Mouse (Mus musculus) hindbrain, embryonic 14.5 days (tissue): ENCODE results near the gene Pbx1. TPM values are rescaled to one million over a fixed set of nuclear protein-coding genes. Genes with fewer than 3 reads are reported as not detected.

Experiments used
- ATAC-seq: fragments of 200-750 bp; cut with Nextera tagmentation; 2 replicates; pipeline ENCODE4 v1.8.0; 2017; ENCODE audit warnings: moderate number of reproducible peaks, mild to moderate bottlenecking, moderate TSS enrichment, moderate library complexity; ENCODE audit not compliant: low FRiP score
- DNase-seq: peaks from one replicate; pipeline ENCODE4 v3.0.0-alpha.2; 2015; ENCODE audit warnings: low spot score
- H3K27ac ChIP-seq: fragments of 300-500 bp; sonication (generic); 2 replicates; pipeline ENCODE4 v1.5.1; 2014; ENCODE audit warnings: mild to moderate bottlenecking, moderate library complexity
- H3K27me3 ChIP-seq: fragments of 300-500 bp; sonication (generic); 2 replicates; pipeline ENCODE4 v1.6.1; 2014; ENCODE audit warnings: mild to moderate bottlenecking, low read length, mixed read lengths; ENCODE audit not compliant: control insufficient read depth, insufficient read depth
- H3K36me3 ChIP-seq: fragments of 300-500 bp; sonication (generic); replicated peaks from 2 replicates; pipeline ENCODE4 v1.6.1; 2014; ENCODE audit not compliant: control insufficient read depth, insufficient read depth
- H3K4me1 ChIP-seq: fragments of 300-500 bp; sonication (generic); replicated peaks from 2 replicates; pipeline ENCODE4 v1.6.1; 2014; ENCODE audit warnings: antibody characterized with exemption, low read length, mixed read lengths; ENCODE audit not compliant: control insufficient read depth, insufficient read depth
- H3K4me2 ChIP-seq: fragments of 300-500 bp; sonication (generic); replicated peaks from 2 replicates; pipeline ENCODE4 v1.6.1; 2014; ENCODE audit warnings: mild to moderate bottlenecking, moderate library complexity
- H3K4me3 ChIP-seq: fragments of 300-500 bp; sonication (generic); replicated peaks from 2 replicates; pipeline ENCODE4 v1.5.1; 2014; ENCODE audit warnings: mild to moderate bottlenecking, low read length
- H3K9ac ChIP-seq: fragments of 300-500 bp; sonication (generic); 2 replicates; pipeline ENCODE4 v1.6.1; 2014
- H3K9me3 ChIP-seq: fragments of 300-500 bp; sonication (generic); 2 replicates; pipeline ENCODE4 v1.6.1; 2016; ENCODE audit warnings: low read length; ENCODE audit not compliant: control insufficient read depth
- WGBS: fragments of 180-500 bp; shearing (Covaris S2); extraction: QIAGEN DNeasy Blood & Tissue Kit; methylation state at CpG from one replicate; pipeline ENCODE4 v1.1.7; 2014; 5-methylcytosine and 5-hydroxymethylcytosine counted together
- polyA plus RNA-seq: library from polyadenylated mRNA; unstranded; fragments of >200 nt; fragmentation: Nextera tagmentation; extraction: Ambion mirVana; gene quantifications from 2 replicates; pipeline ENCODE4 v1.2.1, GENCODE M21; 2014

Pbx1 gene
- polyA plus RNA-seq, 1 experiment from 2014 or later, result 46.3 TPM

DNA sequence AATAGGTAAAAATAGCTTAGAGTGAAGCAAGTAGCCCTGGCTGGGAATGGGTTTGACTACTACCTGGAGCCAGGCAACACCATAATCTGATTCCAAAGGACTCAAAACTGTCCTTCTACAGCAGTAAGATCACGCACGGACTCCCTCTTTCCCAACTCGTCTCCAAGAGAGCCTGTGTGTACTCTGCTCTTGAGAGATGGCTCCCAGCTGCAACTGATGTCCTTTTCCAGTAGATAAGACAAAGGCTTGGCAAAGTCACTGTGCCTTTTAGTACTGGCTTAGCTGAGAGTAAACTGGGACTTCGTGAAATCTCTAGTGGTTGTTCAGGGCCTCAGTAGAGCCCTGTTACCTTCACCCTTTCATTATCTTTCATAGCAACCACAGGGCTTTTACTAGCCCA is 38.6 kb downstream of the Pbx1 start:
- Histone ChIP-seq H3K27ac (no peak overlapping the region), H3K4me2 (no peak overlapping the region), H3K4me1 (peaks cover 32% of the 10 kb centered on the region), H3K36me3 (no peaks in the 10 kb centered on the region), H3K9ac (no peak overlapping the region), H3K27me3 (no peaks in the 10 kb centered on the region), H3K9me3 (no peaks in the 10 kb centered on the region), H3K4me3 (no peak overlapping the region)
- WGBS, result 71% methylated on average over 4 of the region's 4 CpGs
- DNase-seq (no peak), ATAC-seq (no peak)

DNA sequence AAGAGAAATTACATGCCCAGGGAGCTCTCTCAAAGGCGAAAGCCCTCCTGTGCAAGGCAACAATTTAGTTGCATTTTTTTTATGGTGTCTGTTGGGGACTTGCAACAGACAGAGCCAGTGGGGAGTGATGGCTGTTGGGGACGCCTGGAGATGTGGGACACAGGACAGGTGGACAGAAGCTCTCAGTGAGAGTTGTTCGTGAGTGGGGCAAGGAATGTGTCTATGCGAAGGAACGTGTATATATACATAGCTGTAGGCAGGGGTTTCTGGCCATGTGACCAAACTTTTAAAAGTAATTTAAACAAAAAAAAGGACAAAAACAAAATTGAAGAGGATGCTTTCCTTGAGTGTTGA is 39.6 kb downstream of the Pbx1 start:
- no peak overlapping the region for H3K4me3 ChIP-seq
- H3K36me3 ChIP-seq, result no peaks in the 10 kb centered on the region
- H3K27me3 ChIP-seq, result no peaks in the 10 kb centered on the region
- 41% methylated on average over 5 of the region's 5 CpGs for WGBS
- 0 out of 2 replicates have a peak overlapping the region, but pooled peaks have one; percentile 9 for H3K4me2 ChIP-seq
- ATAC-seq, result no peak
- H3K4me1 ChIP-seq, result peaks cover 32% of the 10 kb centered on the region
- H3K9ac ChIP-seq, result no peak overlapping the region
- H3K9me3 ChIP-seq, result no peaks in the 10 kb centered on the region
- no peak for DNase-seq
- no peak overlapping the region for H3K27ac ChIP-seq

DNA sequence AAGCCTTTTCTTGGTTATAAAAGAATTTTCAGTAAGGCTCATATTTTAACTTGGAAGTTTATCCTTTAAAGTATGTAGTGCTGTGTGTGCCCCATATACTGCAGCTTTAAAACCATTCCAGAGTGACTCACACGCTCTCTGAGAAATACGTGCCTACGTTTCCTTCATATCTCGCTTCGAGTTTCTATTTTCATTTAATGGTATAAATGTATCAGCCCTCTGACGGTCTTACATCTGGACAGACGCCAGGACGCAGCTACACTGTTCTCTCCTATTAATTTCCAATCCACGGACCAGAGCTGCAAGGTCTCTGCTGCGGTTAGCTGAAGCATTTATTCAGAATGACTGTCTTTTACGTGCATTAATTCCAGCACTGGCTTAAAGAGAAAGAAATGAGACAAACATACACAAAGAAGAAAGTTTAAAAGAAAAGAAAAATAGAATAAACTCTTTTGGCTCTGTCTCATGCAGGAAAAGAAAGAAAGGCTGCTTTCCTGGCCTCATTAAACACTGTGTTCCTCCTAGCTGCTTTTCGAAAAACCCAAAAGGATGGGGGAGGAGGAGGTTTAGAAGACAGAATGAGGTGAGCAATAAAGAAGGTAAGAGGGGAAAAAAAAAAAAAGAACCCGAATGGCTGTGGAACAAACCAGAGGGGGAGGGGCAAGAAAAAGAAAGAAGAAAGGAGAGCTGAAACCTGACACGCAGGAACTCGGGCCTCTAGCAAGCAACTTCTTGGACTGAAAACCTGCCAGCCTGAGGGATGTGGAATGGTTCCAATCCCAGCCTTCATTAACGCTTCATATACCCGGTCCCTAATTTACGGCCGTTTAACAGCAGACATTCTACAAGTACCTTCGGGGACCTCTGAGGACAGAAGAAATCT is 40.2 kb downstream of the Pbx1 start:
- Histone ChIP-seq H3K27me3 (no peaks in the 10 kb centered on the region), H3K9me3 (no peaks in the 10 kb centered on the region), H3K36me3 (no peaks in the 10 kb centered on the region), H3K27ac (peak overlapping the region; percentile 43; the same call in 1 of the 2 replicates), H3K9ac (no peak overlapping the region), H3K4me2 (peak overlapping the region; percentile 9), H3K4me1 (peaks cover 33% of the 10 kb centered on the region), H3K4me3 (no peak overlapping the region)
- ATAC-seq (no peak), DNase-seq (peak; percentile 65)
- 32% methylated on average over 20 of the region's 20 CpGs for WGBS

DNA sequence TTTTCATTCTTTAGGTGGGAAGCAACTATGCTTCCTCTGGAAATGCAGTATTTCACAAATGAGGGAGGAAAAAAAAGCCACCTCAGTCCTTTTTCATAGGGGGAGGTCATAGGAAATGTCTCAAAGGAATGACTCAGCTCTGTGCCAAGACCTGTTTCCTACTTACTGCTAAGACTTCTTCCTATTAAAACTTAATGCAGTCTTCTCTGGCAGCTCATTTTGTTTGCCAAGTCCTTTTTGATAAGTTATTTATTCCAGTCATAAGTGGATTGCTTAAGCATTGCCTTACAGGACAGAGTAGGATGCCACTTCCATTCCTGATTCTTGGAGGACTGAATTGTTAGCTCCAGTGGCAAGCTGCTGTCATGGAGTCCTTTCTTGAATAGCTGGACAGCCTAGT is 41.3 kb downstream of the Pbx1 start:
- H3K9me3 ChIP-seq, result no peaks in the 10 kb centered on the region
- H3K27me3 ChIP-seq, result no peaks in the 10 kb centered on the region
- H3K4me2 ChIP-seq, result no peak overlapping the region
- H3K4me1 ChIP-seq, result peaks cover 38% of the 10 kb centered on the region
- no peak overlapping the region for H3K27ac ChIP-seq
- H3K36me3 ChIP-seq, result no peaks in the 10 kb centered on the region
- DNase-seq (no peak), ATAC-seq (no peak)
- no peak overlapping the region for H3K9ac ChIP-seq
- H3K4me3 ChIP-seq, result no peak overlapping the region

DNA sequence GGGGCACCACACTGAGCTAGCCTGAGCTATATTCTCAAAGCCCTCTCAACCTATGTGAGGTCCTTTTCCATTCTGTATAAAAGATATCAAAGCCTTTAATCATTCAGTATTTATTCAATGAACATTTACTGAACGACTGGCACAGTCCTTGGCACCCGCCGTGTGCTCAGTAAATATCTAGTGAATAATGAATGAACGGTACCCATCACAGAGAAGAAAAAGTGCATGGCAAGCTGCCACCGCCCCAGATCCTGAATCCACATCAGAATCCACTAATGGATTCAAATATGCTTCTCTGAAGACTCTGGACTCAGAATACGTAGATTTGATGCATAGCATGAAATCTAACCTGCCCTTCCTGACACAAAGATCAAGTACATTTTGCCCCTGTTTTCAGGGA is 45.9 kb downstream of the Pbx1 start:
- DNase-seq (no peak), ATAC-seq (no peak)
- H3K9me3 ChIP-seq, result no peaks in the 10 kb centered on the region
- H3K27me3 ChIP-seq, result no peaks in the 10 kb centered on the region
- no peak overlapping the region for H3K4me2 ChIP-seq
- no peak overlapping the region for H3K9ac ChIP-seq
- H3K4me1 ChIP-seq, result peaks cover 61% of the 10 kb centered on the region
- H3K36me3 ChIP-seq, result no peaks in the 10 kb centered on the region
- 63% methylated on average over 6 of the region's 6 CpGs for WGBS
- H3K4me3 ChIP-seq, result no peak overlapping the region
- no peak overlapping the region for H3K27ac ChIP-seq

DNA sequence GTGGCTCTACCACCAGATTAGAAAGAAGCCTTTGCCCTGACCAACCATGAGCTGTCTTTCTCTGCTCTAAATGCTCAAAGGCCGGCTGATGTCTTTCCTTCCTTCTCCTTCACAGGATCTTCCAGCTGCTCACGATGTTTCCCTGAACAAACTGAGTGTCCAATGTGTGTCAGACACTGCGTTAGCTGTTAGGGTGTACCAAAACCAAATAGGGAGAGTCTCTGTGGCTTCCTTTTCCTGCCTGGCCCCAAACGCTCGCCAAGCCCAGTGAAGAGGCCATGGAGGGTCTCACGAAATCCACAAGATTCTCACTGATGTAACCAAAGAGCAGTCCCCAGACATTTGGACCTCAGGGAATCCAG is 47.5 kb downstream of the Pbx1 start:
- Histone ChIP-seq H3K4me2 (peak overlapping the region; percentile 7; the same call in 1 of the 2 replicates), H3K27ac (peak overlapping the region; percentile 49; the same call in 1 of the 2 replicates), H3K4me3 (no peak overlapping the region), H3K4me1 (peaks cover 69% of the 10 kb centered on the region), H3K9ac (no peak overlapping the region), H3K36me3 (no peaks in the 10 kb centered on the region), H3K9me3 (no peaks in the 10 kb centered on the region), H3K27me3 (no peaks in the 10 kb centered on the region)
- ATAC-seq (no peak), DNase-seq (no peak)
- 24% methylated on average over 6 of the region's 6 CpGs for WGBS

DNA sequence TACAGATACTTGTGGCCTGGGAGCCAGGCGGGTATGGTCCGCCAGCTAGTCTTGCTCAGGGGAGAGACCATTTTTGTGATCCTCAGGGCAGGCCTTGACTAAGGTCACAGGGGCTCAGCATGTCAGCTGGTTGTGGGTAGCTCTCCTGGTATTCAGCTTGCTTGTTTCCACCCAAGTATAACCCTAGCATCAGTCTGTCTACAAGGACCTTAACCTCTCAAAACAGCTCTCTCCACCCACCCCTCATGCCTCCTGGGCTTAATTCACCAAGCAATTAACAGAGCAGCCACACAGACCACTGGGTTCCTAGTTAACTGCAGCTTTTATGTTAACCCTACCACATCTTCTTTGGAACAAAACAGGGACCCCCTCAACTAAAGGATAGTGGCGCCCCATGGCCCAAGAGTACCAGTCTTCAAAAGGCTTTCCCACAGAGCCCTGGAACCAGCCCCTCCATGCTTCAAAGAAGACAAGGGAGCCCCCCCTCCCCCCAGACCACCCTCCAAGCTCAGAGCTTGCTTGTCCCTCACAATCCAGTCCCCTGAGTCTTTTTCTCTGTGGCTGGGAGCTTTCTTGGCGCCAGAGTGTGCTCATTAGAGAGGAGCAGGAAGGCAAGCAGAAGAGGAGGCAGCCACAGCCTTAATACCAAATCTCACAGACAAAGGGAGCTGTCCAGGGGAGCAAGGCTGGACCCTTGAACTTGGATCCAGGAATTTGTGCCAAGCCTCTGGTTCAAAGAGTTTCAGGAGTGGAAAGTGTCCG is 48.1 kb downstream of the Pbx1 start:
- ATAC-seq (peak; percentile 35; the same call in 1 of the 2 replicates), DNase-seq (no peak)
- peaks cover 66% of the 10 kb centered on the region for H3K4me1 ChIP-seq
- no peak overlapping the region for H3K4me3 ChIP-seq
- no peaks in the 10 kb centered on the region for H3K36me3 ChIP-seq
- H3K4me2 ChIP-seq, result no peak overlapping the region
- 29% methylated on average over 5 of the region's 5 CpGs for WGBS
- no peaks in the 10 kb centered on the region for H3K9me3 ChIP-seq
- no peak overlapping the region for H3K9ac ChIP-seq
- peak overlapping the region; percentile 49 for H3K27ac ChIP-seq
- H3K27me3 ChIP-seq, result no peaks in the 10 kb centered on the region

DNA sequence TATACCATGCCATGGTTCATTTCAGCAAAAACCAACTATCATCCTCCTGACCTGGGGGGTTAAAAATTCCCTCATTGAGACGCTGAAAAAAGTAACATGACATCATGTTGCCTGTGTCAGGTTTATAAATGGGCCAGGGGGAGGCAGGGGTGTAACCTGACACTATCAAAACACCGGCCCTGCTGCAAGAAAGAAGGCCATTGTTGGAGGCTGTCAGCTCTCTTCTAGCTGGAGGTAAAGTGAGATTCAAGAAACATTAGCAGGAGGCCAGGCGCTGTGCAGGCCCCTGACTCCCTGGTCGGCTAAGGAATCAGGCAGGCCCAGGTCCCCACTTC is 49.3 kb downstream of the Pbx1 start:
- DNase-seq, result no peak
- peaks cover 66% of the 10 kb centered on the region for H3K4me1 ChIP-seq

DNA sequence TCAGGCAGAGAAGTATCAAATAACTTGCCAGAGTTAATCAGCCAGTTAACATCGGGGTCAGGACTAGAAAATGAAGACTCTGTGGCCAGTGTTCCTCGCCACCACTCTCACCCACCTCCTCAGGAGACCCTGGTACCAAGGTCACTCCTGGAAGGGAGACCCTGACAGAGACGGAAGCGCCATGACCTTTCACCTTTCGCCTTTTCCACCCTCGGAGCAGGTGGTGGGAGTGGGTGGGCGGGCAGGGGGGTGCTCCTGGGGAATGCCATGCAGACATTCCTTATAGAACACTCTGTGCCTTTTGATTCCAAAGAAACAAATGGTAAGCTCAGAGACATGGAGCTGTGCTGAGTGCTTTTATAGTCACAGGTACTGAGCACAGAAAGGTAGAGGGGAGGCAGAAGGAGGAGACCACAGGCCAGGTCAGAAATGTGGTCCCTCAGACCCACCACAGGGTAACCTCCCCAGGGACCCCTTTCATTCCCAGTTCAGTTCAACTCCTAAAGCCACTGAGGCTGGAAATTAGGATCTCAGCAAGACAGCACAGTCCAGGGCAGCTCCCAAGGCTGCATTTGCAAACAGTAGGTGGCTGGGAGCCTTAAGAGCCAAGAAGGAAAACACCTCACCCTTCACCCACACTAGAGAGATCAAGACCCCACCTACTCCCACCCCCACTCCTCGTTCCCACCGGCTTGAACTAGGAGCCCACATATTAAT is 49.8 kb downstream of the Pbx1 start:
- no peak overlapping the region for H3K4me2 ChIP-seq
- no peak overlapping the region for H3K4me3 ChIP-seq
- no peak for ATAC-seq
- H3K4me1 ChIP-seq, result peaks cover 66% of the 10 kb centered on the region
- WGBS, result 24% methylated on average over 9 of the region's 9 CpGs
- H3K36me3 ChIP-seq, result no peaks in the 10 kb centered on the region
- H3K9me3 ChIP-seq, result no peaks in the 10 kb centered on the region
- no peak overlapping the region for H3K27ac ChIP-seq
- H3K9ac ChIP-seq, result peak overlapping the region; percentile 16; the same call in 1 of the 2 replicates
- H3K27me3 ChIP-seq, result no peaks in the 10 kb centered on the region
- no peak for DNase-seq

More for the DNA sequence above, 49.3 kb downstream of the Pbx1 start:
- no peak overlapping the region for H3K27ac ChIP-seq
- no peaks in the 10 kb centered on the region for H3K27me3 ChIP-seq
- WGBS, result 2% methylated on average over 4 of the region's 4 CpGs
- H3K36me3 ChIP-seq, result no peaks in the 10 kb centered on the region
- no peaks in the 10 kb centered on the region for H3K9me3 ChIP-seq
- H3K4me2 ChIP-seq, result no peak overlapping the region
- no peak for ATAC-seq
- H3K9ac ChIP-seq, result peak overlapping the region; percentile 16; the same call in 1 of the 2 replicates
- no peak overlapping the region for H3K4me3 ChIP-seq
